Mouse (Mus musculus): ENCODE measurements at regions not wholly inside any gene's neighbourhood (a gene's known extent, or its start where the extent isn't known, plus 50 kb on each side); places are given as distances from the start of the nearest gene placed in this dataset.

GRCm38 (mm10) chr10:125164671-125165070 is 224.6 kb downstream of the Slc16a7 start:
- Histone ChIP-seq H3K27me3 (no peaks in the 10 kb centered on the region), H3K9ac (no peak overlapping the region), H3K4me1 (replicated peaks) (no peaks in the 10 kb centered on the region), H3K4me2 (no peak overlapping the region), H3K4me3 (replicated peaks) (no peak overlapping the region), H3K9me3 (replicated peaks) (no peaks in the 10 kb centered on the region), H3K27ac (replicated peaks) (no peak overlapping the region), H3K36me3 (replicated peaks) (no peaks in the 10 kb centered on the region)
- WGBS (ENCODE audit: insufficient replicate concordance) = 63% methylated on average over 3 of the region's 3 CpGs
- ATAC-seq (ENCODE audit: insufficient read depth) = no peak

- no peaks in the 10 kb centered on the region for H3K4me1 ChIP-seq (replicated peaks)
- H3K4me2 ChIP-seq = no peak overlapping the region
- H3K9me3 ChIP-seq (replicated peaks) = no peaks in the 10 kb centered on the region
- no peaks in the 10 kb centered on the region for H3K27me3 ChIP-seq
- 21% methylated on average over 5 of the region's 5 CpGs for WGBS (ENCODE audit: insufficient replicate concordance)
- no peaks in the 10 kb centered on the region for H3K36me3 ChIP-seq (replicated peaks)
- H3K9ac ChIP-seq = no peak overlapping the region
- H3K4me3 ChIP-seq (replicated peaks) = no peak overlapping the region
- ATAC-seq (ENCODE audit: insufficient read depth) = peak; percentile 65
- H3K27ac ChIP-seq (replicated peaks) = no peak overlapping the region
Measured at GRCm38 (mm10) chr10:125161077-125161476, 228.2 kb downstream of the Slc16a7 start.

- Histone ChIP-seq H3K36me3 (replicated peaks) (no peaks in the 10 kb centered on the region), H3K9me3 (replicated peaks) (no peaks in the 10 kb centered on the region), H3K27me3 (no peaks in the 10 kb centered on the region), H3K4me3 (replicated peaks) (no peak overlapping the region), H3K27ac (replicated peaks) (no peak overlapping the region), H3K4me2 (no peak overlapping the region), H3K4me1 (replicated peaks) (no peaks in the 10 kb centered on the region), H3K9ac (no peak overlapping the region)
- WGBS (ENCODE audit: insufficient replicate concordance) = 51% methylated on average over 2 of the region's 2 CpGs
- ATAC-seq (ENCODE audit: insufficient read depth) = no peak
Measured at GRCm38 (mm10) chr10:125148753-125149152, 240.5 kb downstream of the Slc16a7 start.

GRCm38 (mm10) chr10:125147239-125147782 is 242.0 kb downstream of the Slc16a7 start:
- Histone ChIP-seq H3K9me3 (replicated peaks) (no peaks in the 10 kb centered on the region), H3K9ac (no peak overlapping the region), H3K4me3 (replicated peaks) (no peak overlapping the region), H3K27me3 (no peaks in the 10 kb centered on the region), H3K27ac (replicated peaks) (no peak overlapping the region), H3K36me3 (replicated peaks) (no peaks in the 10 kb centered on the region), H3K4me1 (replicated peaks) (no peaks in the 10 kb centered on the region), H3K4me2 (no peak overlapping the region)
- no peak for ATAC-seq (ENCODE audit: insufficient read depth)

- H3K9ac ChIP-seq = no peak overlapping the region
- H3K4me3 ChIP-seq (replicated peaks) = no peak overlapping the region
- H3K27ac ChIP-seq (replicated peaks) = no peak overlapping the region
- no peaks in the 10 kb centered on the region for H3K4me1 ChIP-seq (replicated peaks)
- H3K27me3 ChIP-seq = no peaks in the 10 kb centered on the region
- no peak for ATAC-seq (ENCODE audit: insufficient read depth)
- WGBS (ENCODE audit: insufficient replicate concordance) = 65% methylated on average over 3 of the region's 3 CpGs
- no peak overlapping the region for H3K4me2 ChIP-seq
- H3K36me3 ChIP-seq (replicated peaks) = no peaks in the 10 kb centered on the region
- H3K9me3 ChIP-seq (replicated peaks) = no peaks in the 10 kb centered on the region
Measured at GRCm38 (mm10) chr10:125146365-125146764, 242.9 kb downstream of the Slc16a7 start.

- H3K4me2 ChIP-seq = no peak overlapping the region
- ATAC-seq (ENCODE audit: insufficient read depth) = no peak
- no peak overlapping the region for H3K4me3 ChIP-seq (replicated peaks)
- H3K9ac ChIP-seq = no peak overlapping the region
- H3K36me3 ChIP-seq (replicated peaks) = no peaks in the 10 kb centered on the region
- H3K4me1 ChIP-seq (replicated peaks) = no peaks in the 10 kb centered on the region
- H3K27ac ChIP-seq (replicated peaks) = no peak overlapping the region
- WGBS (ENCODE audit: insufficient replicate concordance) = 58% methylated on average over 4 of the region's 4 CpGs
- no peaks in the 10 kb centered on the region for H3K27me3 ChIP-seq
- no peaks in the 10 kb centered on the region for H3K9me3 ChIP-seq (replicated peaks)
Measured at GRCm38 (mm10) chr10:125145809-125146208, 243.5 kb downstream of the Slc16a7 start.

GRCm38 (mm10) chr10:125121762-125122161 is 267.5 kb downstream of the Slc16a7 start:
- no peaks in the 10 kb centered on the region for H3K4me1 ChIP-seq (replicated peaks)
- no peaks in the 10 kb centered on the region for H3K36me3 ChIP-seq (replicated peaks)
- no peak overlapping the region for H3K4me3 ChIP-seq (replicated peaks)
- no peak for ATAC-seq (ENCODE audit: insufficient read depth)
- H3K27ac ChIP-seq (replicated peaks) = no peak overlapping the region
- 71% methylated on average over 5 of the region's 5 CpGs for WGBS (ENCODE audit: insufficient replicate concordance)
- H3K9me3 ChIP-seq (replicated peaks) = no peaks in the 10 kb centered on the region
- H3K9ac ChIP-seq = no peak overlapping the region
- no peak overlapping the region for H3K4me2 ChIP-seq
- no peaks in the 10 kb centered on the region for H3K27me3 ChIP-seq

GRCm38 (mm10) chr10:125114318-125114717 is 274.9 kb downstream of the Slc16a7 start:
- H3K36me3 ChIP-seq (replicated peaks) = no peaks in the 10 kb centered on the region
- 16% methylated on average over 1 of the region's 1 CpGs for WGBS (ENCODE audit: insufficient replicate concordance)
- no peak overlapping the region for H3K9ac ChIP-seq
- H3K4me2 ChIP-seq = no peak overlapping the region
- no peaks in the 10 kb centered on the region for H3K27me3 ChIP-seq
- H3K9me3 ChIP-seq (replicated peaks) = no peaks in the 10 kb centered on the region
- H3K4me1 ChIP-seq (replicated peaks) = no peaks in the 10 kb centered on the region
- no peak overlapping the region for H3K27ac ChIP-seq (replicated peaks)
- ATAC-seq (ENCODE audit: insufficient read depth) = no peak
- no peak overlapping the region for H3K4me3 ChIP-seq (replicated peaks)

- 66% methylated on average over 1 of the region's 1 CpGs for WGBS (ENCODE audit: insufficient replicate concordance)
- no peak overlapping the region for H3K27ac ChIP-seq (replicated peaks)
- no peaks in the 10 kb centered on the region for H3K9me3 ChIP-seq (replicated peaks)
- ATAC-seq (ENCODE audit: insufficient read depth) = no peak
- H3K27me3 ChIP-seq = no peaks in the 10 kb centered on the region
- H3K36me3 ChIP-seq (replicated peaks) = no peaks in the 10 kb centered on the region
- H3K4me1 ChIP-seq (replicated peaks) = no peaks in the 10 kb centered on the region
- no peak overlapping the region for H3K9ac ChIP-seq
- H3K4me3 ChIP-seq (replicated peaks) = no peak overlapping the region
- no peak overlapping the region for H3K4me2 ChIP-seq
Measured at GRCm38 (mm10) chr10:125108986-125109385, 280.3 kb downstream of the Slc16a7 start.

- Histone ChIP-seq H3K27me3 (no peaks in the 10 kb centered on the region), H3K9me3 (replicated peaks) (no peaks in the 10 kb centered on the region), H3K36me3 (replicated peaks) (no peaks in the 10 kb centered on the region), H3K4me2 (no peak overlapping the region), H3K9ac (no peak overlapping the region), H3K4me3 (replicated peaks) (no peak overlapping the region), H3K27ac (replicated peaks) (no peak overlapping the region), H3K4me1 (replicated peaks) (no peaks in the 10 kb centered on the region)
- ATAC-seq (ENCODE audit: insufficient read depth) = no peak
- 72% methylated on average over 2 of the region's 2 CpGs for WGBS (ENCODE audit: insufficient replicate concordance)
Measured at GRCm38 (mm10) chr10:125084975-125085374, 304.3 kb downstream of the Slc16a7 start.

- H3K4me1 ChIP-seq (replicated peaks) = no peaks in the 10 kb centered on the region
- H3K4me3 ChIP-seq (replicated peaks) = no peak overlapping the region
- no peak for ATAC-seq (ENCODE audit: insufficient read depth)
- H3K27ac ChIP-seq (replicated peaks) = no peak overlapping the region
- no peak overlapping the region for H3K4me2 ChIP-seq
- H3K9me3 ChIP-seq (replicated peaks) = 0 out of 2 replicates have a peak, but pooled peaks cover 5% of the 10 kb centered on the region
- no peaks in the 10 kb centered on the region for H3K36me3 ChIP-seq (replicated peaks)
- H3K9ac ChIP-seq = no peak overlapping the region
- no peaks in the 10 kb centered on the region for H3K27me3 ChIP-seq
- 70% methylated on average over 5 of the region's 5 CpGs for WGBS (ENCODE audit: insufficient replicate concordance)
Measured at GRCm38 (mm10) chr10:125072401-125072800, 316.9 kb downstream of the Slc16a7 start.

GRCm38 (mm10) chr10:125070246-125070645 is 319.0 kb downstream of the Slc16a7 start:
- H3K27ac ChIP-seq (replicated peaks) = no peak overlapping the region
- H3K9ac ChIP-seq = no peak overlapping the region
- no peaks in the 10 kb centered on the region for H3K27me3 ChIP-seq
- H3K4me2 ChIP-seq = no peak overlapping the region
- no peak for ATAC-seq (ENCODE audit: insufficient read depth)
- WGBS (ENCODE audit: insufficient replicate concordance) = 59% methylated on average over 4 of the region's 4 CpGs
- no peak overlapping the region for H3K4me3 ChIP-seq (replicated peaks)
- H3K4me1 ChIP-seq (replicated peaks) = no peaks in the 10 kb centered on the region
- H3K9me3 ChIP-seq (replicated peaks) = 0 out of 2 replicates have a peak, but pooled peaks cover 5% of the 10 kb centered on the region
- no peaks in the 10 kb centered on the region for H3K36me3 ChIP-seq (replicated peaks)

All from liver, embryonic 15.5 days (tissue).